Mouse (Mus musculus) MEL (cell line): ENCODE data around the gene Lgr5. TPM values are rescaled to one million over a fixed set of nuclear protein-coding genes. Genes with fewer than 3 reads are reported as not detected.

Source experiments
- DNase-seq: peaks from one replicate; pipeline ENCODE4 v3.0.0; 2011; ENCODE audit warnings: low read depth, low spot score
- H3K27ac ChIP-seq: 2 replicates; pipeline ENCODE4 v1.5.1; 2012; ENCODE audit warnings: low read depth, mild to moderate bottlenecking, control low read depth, low read length, moderate library complexity; ENCODE audit not compliant: control insufficient read depth
- H3K27me3 ChIP-seq, 2 experiments: fragments of 150-350 bp in 1 of 2; sonication (generic) in 1 of 2; 2 replicates each; pipeline ENCODE4 v1.6.1; 2012; ENCODE audit warnings: low read length in 2 of 2, mild to moderate bottlenecking in 2 of 2, improper control_type of control experiment in 1 of 2, moderate library complexity in 1 of 2; ENCODE audit not compliant: insufficient read depth in 2 of 2, control insufficient read depth in 1 of 2
- H3K36me3 ChIP-seq, 2 experiments: 2 replicates each; pipeline ENCODE4 v1.6.1; 2012 to 2014; ENCODE audit warnings: low read length in 2 of 2, improper control_type of control experiment in 1 of 2, inconsistent platforms in 1 of 2, mild to moderate bottlenecking in 1 of 2; ENCODE audit not compliant: insufficient read depth in 2 of 2, control insufficient read depth in 1 of 2
- H3K4me1 ChIP-seq, 2 experiments: fragments of 150-350 bp in 1 of 2; sonication (generic) in 1 of 2; 2 replicates each; pipeline ENCODE4 v1.6.1; 2012; ENCODE audit warnings: low read length in 2 of 2, improper control_type of control experiment in 1 of 2, mild to moderate bottlenecking in 1 of 2; ENCODE audit not compliant: insufficient read depth in 2 of 2, control insufficient read depth in 1 of 2
- H3K4me3 ChIP-seq, 2 experiments: fragments of 150-350 bp in 1 of 2; sonication (generic) in 1 of 2; 2 replicates each; pipeline ENCODE4 v1.5.1; 2012; ENCODE audit warnings: low read depth in 2 of 2, low read length in 2 of 2, mild to moderate bottlenecking in 2 of 2, moderate library complexity in 2 of 2, control low read depth in 1 of 2, improper control_type of control experiment in 1 of 2; ENCODE audit not compliant: control insufficient read depth in 1 of 2, insufficient read depth in 1 of 2
- H3K79me2 ChIP-seq: 2 replicates; pipeline ENCODE4 v1.6.1; 2012; ENCODE audit warnings: mild to moderate bottlenecking, low read length, moderate library complexity; ENCODE audit not compliant: control insufficient read depth, poor library complexity, insufficient read depth
- H3K9ac ChIP-seq: 2 replicates; pipeline ENCODE4 v1.6.1; 2012; ENCODE audit warnings: low read depth, mild to moderate bottlenecking, control low read depth, low read length, moderate library complexity; ENCODE audit not compliant: control insufficient read depth, poor library complexity, severe bottlenecking
- H3K9me3 ChIP-seq: fragments of 150-350 bp; sonication (generic); replicated peaks from 2 replicates; pipeline ENCODE4 v1.6.1; 2012; ENCODE audit warnings: mild to moderate bottlenecking, low read length, improper control_type of control experiment, moderate library complexity; ENCODE audit not compliant: insufficient read depth
- CHD1 ChIP-seq: IDR thresholded peaks from 2 replicates; pipeline ENCODE4 v1.6.1; 2012; ENCODE audit warnings: low read depth, mild to moderate bottlenecking, inconsistent platforms, low read length, improper control_type of control experiment
- ELF1 ChIP-seq: IDR thresholded peaks from 2 replicates; pipeline ENCODE4 v1.6.1; 2014; ENCODE audit warnings: low read depth, mild to moderate bottlenecking, inconsistent platforms, low read length, improper control_type of control experiment, moderate library complexity
- ETS1 ChIP-seq: IDR thresholded peaks from 2 replicates; pipeline ENCODE4 v1.6.1; 2012; ENCODE audit warnings: low read depth, mild to moderate bottlenecking, inconsistent platforms, low read length, improper control_type of control experiment, moderate library complexity
- JUND ChIP-seq: IDR thresholded peaks from 2 replicates; pipeline ENCODE4 v1.6.1; 2011; ENCODE audit warnings: low read depth, mild to moderate bottlenecking, improper control_type of control experiment, low read length
- KAT2A ChIP-seq: conservative IDR thresholded peaks from 2 replicates; pipeline ENCODE4 v1.6.1; 2012; ENCODE audit warnings: low read depth, low read length, improper control_type of control experiment, inconsistent platforms
- MAFK ChIP-seq: IDR thresholded peaks from 2 replicates; pipeline ENCODE4 v1.6.1; 2011; ENCODE audit warnings: low read depth, mild to moderate bottlenecking, low read length, improper control_type of control experiment, borderline replicate concordance
- MAZ ChIP-seq: IDR thresholded peaks from 2 replicates; pipeline ENCODE4 v1.6.1; 2012; ENCODE audit warnings: low read depth, mild to moderate bottlenecking, inconsistent platforms, low read length, improper control_type of control experiment
- MEF2A ChIP-seq: IDR thresholded peaks from 2 replicates; pipeline ENCODE4 v1.6.1; 2014; ENCODE audit warnings: low read depth, mild to moderate bottlenecking, inconsistent platforms, low read length, improper control_type of control experiment; ENCODE audit not compliant: poor library complexity, insufficient replicate concordance, severe bottlenecking; ENCODE audit errors: extremely low read depth
- MYB ChIP-seq: IDR thresholded peaks from 2 replicates; pipeline ENCODE4 v1.6.1; 2011; ENCODE audit warnings: mild to moderate bottlenecking, low read depth, low read length, improper control_type of control experiment
- NRF1 ChIP-seq: IDR thresholded peaks from 2 replicates; pipeline ENCODE4 v1.6.1; 2014; ENCODE audit warnings: low read depth, mild to moderate bottlenecking, inconsistent platforms, low read length, improper control_type of control experiment, moderate library complexity; ENCODE audit not compliant: poor library complexity, insufficient read depth, severe bottlenecking
- POLR2A ChIP-seq, 2 experiments: IDR thresholded peaks; 2 replicates each; pipeline ENCODE4 v1.6.1; 2011 to 2012; ENCODE audit warnings: low read length in 2 of 2, mild to moderate bottlenecking in 2 of 2, control low read depth in 1 of 2, improper control_type of control experiment in 1 of 2, low read depth in 1 of 2, moderate library complexity in 1 of 2; ENCODE audit not compliant: control insufficient read depth in 1 of 2, insufficient read depth in 1 of 2, poor library complexity in 1 of 2
- RCOR1 ChIP-seq: IDR thresholded peaks from 2 replicates; pipeline ENCODE4 v1.6.1; 2012; ENCODE audit warnings: low read depth, mild to moderate bottlenecking, inconsistent platforms, low read length, improper control_type of control experiment
- SIN3A ChIP-seq: IDR thresholded peaks from 2 replicates; pipeline ENCODE4 v1.6.1; 2012; ENCODE audit warnings: low read length, improper control_type of control experiment, inconsistent platforms
- SMC3 ChIP-seq: IDR thresholded peaks from 2 replicates; pipeline ENCODE4 v1.6.1; 2011; ENCODE audit warnings: low read depth, low read length, improper control_type of control experiment
- TBP ChIP-seq: IDR thresholded peaks from 2 replicates; pipeline ENCODE4 v1.8.0; 2011; ENCODE audit warnings: low read depth, low read length, improper control_type of control experiment
- TCF12 ChIP-seq: IDR thresholded peaks from 2 replicates; pipeline ENCODE4 v1.6.1; 2014; ENCODE audit warnings: low read depth, mild to moderate bottlenecking, inconsistent platforms, low read length, improper control_type of control experiment, moderate library complexity
- UBTF ChIP-seq: IDR thresholded peaks from 2 replicates; pipeline ENCODE4 v1.6.1; 2012; ENCODE audit warnings: low read depth, mild to moderate bottlenecking, inconsistent platforms, low read length, improper control_type of control experiment, moderate library complexity, borderline replicate concordance; ENCODE audit not compliant: insufficient read depth
- USF1 ChIP-seq: IDR thresholded peaks from 2 replicates; pipeline ENCODE4 v1.6.1; 2014; ENCODE audit warnings: low read depth, mild to moderate bottlenecking, inconsistent platforms, low read length, improper control_type of control experiment, moderate library complexity
- ZC3H11A ChIP-seq: IDR thresholded peaks from 2 replicates; pipeline ENCODE4 v1.6.1; 2012; ENCODE audit warnings: low read depth, mild to moderate bottlenecking, inconsistent platforms, low read length, improper control_type of control experiment
- ZKSCAN1 ChIP-seq: IDR thresholded peaks from 2 replicates; pipeline ENCODE4 v1.6.1; 2012; ENCODE audit warnings: low read depth, mild to moderate bottlenecking, inconsistent platforms, low read length, improper control_type of control experiment, moderate library complexity
- ZMIZ1 ChIP-seq: IDR thresholded peaks from 2 replicates; pipeline ENCODE4 v1.6.1; 2012; ENCODE audit warnings: low read depth, mild to moderate bottlenecking, inconsistent platforms, low read length, improper control_type of control experiment, moderate library complexity
- polyA plus RNA-seq, 2 experiments: library from polyadenylated mRNA; stranded (reverse) in 1 of 2; unstranded in 1 of 2; fragments of >175 nt in 1 of 2; fragments of >200 nt in 1 of 2; gene quantifications; 2 replicates each; pipeline versions ENCODE4 v1.2.1 to v1.2.4; 2012; ENCODE audit warnings: low replicate concordance in 2 of 2, low read depth in 1 of 2; ENCODE audit not compliant: insufficient read length in 2 of 2, insufficient read depth in 1 of 2, missing spikeins in 1 of 2
- total RNA-seq: library from RNA; depleted of rRNA; stranded (reverse); fragments of 300-350 nt; gene quantifications from 2 replicates; pipeline ENCODE4 v1.2.3, GENCODE M21; 2012

Gene Lgr5
- total and polyA plus RNA-seq, 3 experiments = not detected

DNA sequence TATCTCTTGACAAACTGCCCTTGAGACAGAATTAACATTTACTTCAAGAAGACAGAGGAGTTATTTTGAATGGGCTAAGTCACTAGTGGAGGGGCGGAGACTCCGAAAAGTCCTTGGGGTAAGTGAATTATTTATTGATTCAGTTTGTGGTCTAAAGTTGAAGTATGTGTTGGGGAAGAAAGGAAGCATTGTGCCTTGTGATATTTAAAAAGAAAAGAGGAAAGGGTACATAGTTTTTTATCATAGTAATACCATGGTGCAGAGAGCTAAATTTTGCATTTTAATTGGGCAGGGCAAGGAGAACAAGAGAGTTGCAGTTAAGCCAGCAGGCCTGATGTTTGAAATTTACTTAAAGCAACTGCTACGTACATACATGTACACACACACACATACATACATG lies 68.7 kb downstream of the Lgr5 start:
- Histone ChIP-seq H3K36me3 (no peaks in the 10 kb centered on the region), H3K79me2 (no peaks in the 10 kb centered on the region), H3K9ac (no peak overlapping the region), H3K4me1 (no peaks in the 10 kb centered on the region), H3K4me3 (no peak overlapping the region), H3K27ac (no peak overlapping the region), H3K27me3 (no peaks in the 10 kb centered on the region), H3K9me3 (no peaks in the 10 kb centered on the region)
- no peak for TF ChIP-seq MEF2A
- TF ChIP-seq ZKSCAN1 = no peak
- TF ChIP-seq MYB = no peak
- no peak for TF ChIP-seq KAT2A
- no peak for TF ChIP-seq POLR2A (IDR thresholded peaks at IDR 0.05; ENCODE audit: control insufficient read depth in 1 of 2, insufficient read depth in 1 of 2, low read depth in 1 of 2, low read length in 2 of 2, poor library complexity in 1 of 2)
- TF ChIP-seq NRF1 = no peak
- TF ChIP-seq SMC3 = no peak
- no peak for TF ChIP-seq MAFK
- no peak for TF ChIP-seq CHD1
- TF ChIP-seq ZMIZ1 = no peak
- no peak for TF ChIP-seq MAZ
- no peak for TF ChIP-seq TCF12
- TF ChIP-seq RCOR1 = no peak
- TF ChIP-seq JUND = no peak
- no peak for TF ChIP-seq TBP
- DNase-seq = no peak

DNA sequence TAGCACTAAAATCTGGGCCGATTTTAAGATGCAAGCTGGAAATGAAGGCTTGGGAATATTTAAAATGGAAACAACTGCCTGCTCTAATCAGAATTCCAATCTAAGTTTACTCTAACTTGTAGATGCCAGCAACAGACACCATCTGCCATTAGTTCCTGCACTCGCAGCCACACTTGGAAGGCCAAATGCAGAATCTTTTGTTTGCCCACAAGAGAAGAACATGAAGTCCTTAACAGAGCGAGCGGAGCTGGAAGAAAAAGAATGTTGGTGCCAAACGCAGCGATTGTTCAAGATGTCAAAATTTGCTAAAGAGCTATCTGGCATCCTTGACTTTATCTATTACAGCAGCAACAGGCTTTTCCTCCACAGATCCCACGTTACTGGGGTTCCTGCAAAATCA lies 72.1 kb downstream of the Lgr5 start:
- Histone ChIP-seq H3K27ac (no peak overlapping the region), H3K9me3 (no peaks in the 10 kb centered on the region), H3K36me3 (no peaks in the 10 kb centered on the region), H3K4me1 (no peaks in the 10 kb centered on the region), H3K27me3 (no peaks in the 10 kb centered on the region), H3K9ac (no peak overlapping the region), H3K4me3 (no peak overlapping the region), H3K79me2 (no peaks in the 10 kb centered on the region)
- TF ChIP-seq KAT2A (no peak), ZC3H11A (no peak), ETS1 (no peak), POLR2A (IDR thresholded peaks at IDR 0.05; ENCODE audit: control insufficient read depth in 1 of 2, insufficient read depth in 1 of 2, low read depth in 1 of 2, low read length in 2 of 2, poor library complexity in 1 of 2) (no peak), USF1 (no peak), TBP (no peak), TCF12 (no peak), SIN3A (no peak), MYB (no peak), ELF1 (no peak), UBTF (no peak)
- DNase-seq = no peak
